Mouse (Mus musculus): ENCODE data around the gene Tgfb1.
"Not testable (repeated sequence)": the region's sequence is repeated elsewhere in the genome, so short reads cannot be mapped to it uniquely, and the experiment has no call there.

The Tgfb1 gene

DNA sequence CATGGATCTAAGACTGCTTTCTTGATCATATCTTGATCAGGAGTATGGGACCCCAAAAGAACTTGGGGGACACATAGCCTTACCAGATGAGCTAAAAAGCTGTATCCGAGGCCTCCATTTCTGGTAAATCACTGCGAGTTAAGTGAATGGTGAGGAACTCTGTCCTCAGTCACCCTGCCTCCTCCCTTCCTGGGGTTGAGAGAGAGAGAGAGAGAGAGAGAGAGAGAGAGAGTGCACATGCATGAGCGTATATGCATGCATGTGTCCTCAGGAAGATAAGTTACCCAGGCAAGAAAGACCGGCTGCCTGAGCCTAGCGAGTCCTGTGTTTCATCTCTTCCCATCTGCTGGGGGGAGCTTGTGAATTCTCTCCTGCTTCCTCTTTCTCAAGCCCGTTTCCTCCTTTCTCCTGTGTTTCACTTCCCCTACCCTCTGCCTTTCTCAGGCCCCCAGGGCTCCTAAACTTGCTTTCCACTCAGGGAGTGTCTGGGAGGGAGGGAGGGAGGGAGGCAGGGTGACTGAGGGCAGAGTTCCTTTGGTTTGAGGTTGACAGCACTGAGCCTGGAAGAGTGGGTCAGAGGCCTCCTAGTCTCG is 19.9 kb downstream of the Tgfb1 start:
- no peak for DNase-seq

DNA sequence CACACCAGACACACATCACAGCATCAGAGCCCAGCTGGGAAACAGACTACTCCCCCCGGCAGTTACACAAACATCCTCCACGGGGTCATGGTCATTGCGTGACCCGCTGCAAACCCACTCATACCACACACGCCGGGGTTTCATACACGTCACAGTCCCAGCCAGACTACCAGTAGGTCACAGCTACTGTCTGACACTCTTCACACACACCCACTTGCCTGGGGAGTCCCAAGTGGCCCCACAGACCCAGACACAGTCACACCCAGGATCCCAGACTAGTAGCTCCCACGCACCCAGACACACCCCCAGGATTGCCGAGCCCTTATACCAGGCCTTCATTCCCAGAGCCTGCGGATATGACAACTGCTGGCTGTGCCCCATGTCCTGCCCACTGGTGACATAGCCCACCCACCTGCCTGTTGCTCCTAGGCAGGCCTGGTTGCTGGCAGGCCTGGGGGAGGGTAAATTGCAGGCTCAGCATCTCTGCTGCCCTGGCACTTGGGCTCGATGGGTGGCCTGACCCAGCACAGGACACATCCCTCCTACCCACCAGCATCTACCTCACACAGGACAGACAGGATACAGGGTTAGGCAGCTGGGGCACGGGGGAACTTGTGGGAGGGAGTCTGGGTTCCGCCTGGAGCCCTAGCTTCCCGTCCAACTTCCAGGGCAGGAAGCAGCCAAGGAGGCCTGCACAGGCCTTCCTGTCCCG is 20.9 kb downstream of the Tgfb1 start:
- DNase-seq = peak; percentile 67 to 72

DNA sequence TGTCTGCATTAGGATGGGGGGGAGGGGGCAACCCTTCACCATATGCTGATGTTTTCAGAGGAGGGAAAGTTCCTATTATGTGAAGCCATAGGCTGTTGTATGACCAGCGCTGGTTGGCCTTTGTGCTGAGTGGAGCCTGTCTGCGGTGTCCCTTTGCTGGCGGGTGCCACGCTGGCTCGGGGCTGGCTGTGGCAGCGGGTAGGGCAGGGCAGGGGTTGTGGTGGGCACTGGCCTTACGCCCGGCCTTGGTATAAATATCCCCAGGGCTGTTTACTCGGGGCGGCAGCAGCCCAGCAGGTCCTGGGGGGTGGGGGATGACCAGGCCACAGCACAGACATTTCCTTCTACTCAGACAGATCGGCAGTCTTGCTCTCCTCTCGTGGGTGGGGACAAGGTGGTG is 23.2 kb downstream of the Tgfb1 start:
- DNase-seq = peak; percentile 49 to 68

DNA sequence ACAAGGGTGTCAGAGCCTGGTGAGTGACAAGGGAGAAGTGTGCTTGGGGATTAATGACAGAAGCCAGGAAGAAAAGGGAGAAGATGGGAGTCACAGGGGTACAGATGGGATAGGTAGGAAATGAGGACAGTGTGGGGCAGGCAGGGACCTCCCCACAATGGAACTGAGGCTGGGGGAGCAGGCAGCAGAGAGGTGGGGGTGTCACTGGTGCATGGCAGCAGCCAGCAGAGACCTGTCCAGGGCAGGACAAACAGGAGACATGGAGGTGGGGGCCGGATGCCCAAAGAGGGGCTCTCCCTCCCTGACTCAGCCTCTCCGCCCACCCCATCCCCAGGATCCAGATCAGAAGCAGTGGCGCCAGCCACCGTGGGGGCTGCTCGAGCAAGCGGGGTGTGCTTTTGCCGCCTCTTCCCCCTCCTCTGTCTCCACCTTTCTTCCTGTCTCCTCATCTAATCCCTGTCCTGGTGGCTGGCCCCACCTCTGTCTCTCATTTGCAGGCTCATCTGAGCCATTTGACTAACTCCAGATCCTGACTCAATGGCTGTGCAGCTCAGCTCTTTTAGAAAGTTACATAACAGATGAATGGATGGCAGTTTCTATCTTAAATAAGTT is 23.8 kb downstream of the Tgfb1 start:
- DNase-seq = no peak

DNA sequence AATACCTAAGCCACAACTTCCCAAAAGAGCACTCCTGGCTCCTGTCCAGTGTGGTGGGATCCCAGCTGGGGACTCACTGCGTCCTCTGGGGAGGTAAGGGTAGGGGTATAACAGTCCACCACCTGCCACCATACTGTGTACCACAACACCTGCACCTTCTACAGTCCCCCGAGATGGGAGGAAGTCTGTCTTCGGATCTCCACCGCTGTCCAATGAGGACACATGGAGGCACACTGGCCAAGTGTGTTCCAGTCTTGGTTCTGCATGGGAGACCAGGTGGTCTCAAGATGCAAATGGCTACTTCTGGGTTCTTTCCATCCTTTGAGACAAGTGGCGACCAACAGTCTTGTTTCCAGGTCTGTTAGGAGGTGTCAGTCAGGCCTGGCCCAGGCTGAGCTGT is 24.4 kb downstream of the Tgfb1 start:
- DNase-seq = no peak

DNA sequence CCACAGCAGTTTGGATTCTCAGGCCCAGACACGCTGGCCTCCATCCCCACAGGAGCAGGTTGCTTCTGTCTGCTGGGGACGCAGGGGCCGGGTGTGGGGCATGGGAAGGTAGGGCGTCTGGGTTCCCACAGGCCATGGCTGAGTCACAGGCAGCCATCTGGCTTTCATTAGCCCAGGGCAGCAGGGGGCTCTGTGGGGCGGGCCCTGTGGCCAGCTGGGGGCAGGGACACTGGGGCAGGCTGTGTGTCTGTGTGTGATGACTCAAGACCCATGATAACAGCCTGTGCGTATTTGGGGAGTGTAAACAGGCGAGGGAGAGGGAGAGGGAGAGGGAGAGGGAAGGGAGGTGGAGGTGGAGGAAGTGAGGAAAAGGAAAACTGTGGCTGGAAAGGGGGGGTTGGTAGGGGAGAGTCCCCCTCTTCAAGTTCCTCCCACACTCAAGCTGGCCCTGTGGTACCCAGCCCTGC is 25.0 kb downstream of the Tgfb1 start:
- peak in 1 of 2 experiments; percentile 36 for DNase-seq

DNA sequence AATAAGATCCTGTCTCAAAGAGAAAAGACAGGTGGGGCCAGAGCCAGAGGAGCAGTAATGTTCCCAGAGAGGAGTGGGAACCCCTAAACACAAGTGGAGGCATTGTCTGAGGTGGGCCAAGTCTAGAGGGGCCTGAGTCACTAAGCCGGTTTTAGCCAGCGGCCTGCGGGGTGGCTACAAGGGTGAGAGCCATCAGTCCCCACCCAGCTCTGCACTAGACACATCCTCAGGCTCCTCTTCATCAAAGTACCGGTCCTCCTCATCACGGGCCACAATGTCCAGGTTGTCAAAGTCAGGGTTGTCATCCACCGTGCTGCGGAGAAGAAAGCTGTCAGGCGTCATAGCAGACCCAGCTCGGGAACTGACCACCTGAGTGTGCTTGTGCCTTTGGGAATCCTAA is 26.0 kb downstream of the Tgfb1 start:
- DNase-seq = no peak

DNA sequence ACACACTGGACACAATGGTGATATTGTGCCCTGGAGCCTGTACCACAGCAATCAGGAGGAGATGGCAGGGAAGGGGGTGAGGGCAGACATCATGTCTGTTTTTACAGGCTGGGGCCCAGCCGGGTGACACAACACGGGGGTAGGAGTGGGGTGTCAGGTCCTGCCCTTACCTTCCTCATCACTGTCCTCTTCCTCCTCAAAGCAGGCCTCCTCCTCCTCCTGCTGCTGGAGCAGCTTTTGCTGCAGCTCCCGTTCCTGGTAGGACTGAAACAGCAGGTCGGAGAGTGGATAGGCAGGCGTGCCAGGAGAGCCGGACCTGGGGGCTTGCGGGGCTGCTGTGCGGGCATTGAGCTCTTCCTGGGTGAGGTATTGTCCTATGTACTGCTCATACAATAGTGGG is 27.8 kb downstream of the Tgfb1 start:
- no peak for DNase-seq

DNA sequence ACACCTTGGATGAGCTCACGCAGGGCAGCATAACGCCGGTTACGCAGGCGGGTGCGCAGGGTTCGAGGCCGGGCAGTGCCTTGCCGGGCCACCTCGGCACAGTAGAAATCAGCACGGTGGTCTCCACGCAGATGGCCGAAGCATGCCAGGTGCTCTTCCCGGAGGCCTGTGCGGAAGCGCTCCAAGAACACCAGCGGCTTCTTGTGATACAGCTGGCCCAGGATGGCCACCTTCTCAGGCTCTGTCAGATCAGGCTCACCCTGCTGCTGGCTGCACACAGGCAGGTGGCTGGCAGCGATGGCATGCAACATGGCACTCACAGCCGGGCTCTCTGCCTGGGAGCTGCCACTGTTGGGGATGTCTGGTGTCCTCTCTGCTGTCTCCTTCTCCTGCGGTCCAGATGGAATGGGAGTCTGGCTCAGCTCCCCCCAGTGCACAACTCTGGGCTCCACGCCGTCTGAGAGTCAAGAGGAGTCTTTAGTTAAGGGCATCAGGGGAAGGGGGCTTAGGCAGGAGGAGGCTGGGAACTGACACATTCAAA is 29.0 kb downstream of the Tgfb1 start:
- no peak for DNase-seq

DNA sequence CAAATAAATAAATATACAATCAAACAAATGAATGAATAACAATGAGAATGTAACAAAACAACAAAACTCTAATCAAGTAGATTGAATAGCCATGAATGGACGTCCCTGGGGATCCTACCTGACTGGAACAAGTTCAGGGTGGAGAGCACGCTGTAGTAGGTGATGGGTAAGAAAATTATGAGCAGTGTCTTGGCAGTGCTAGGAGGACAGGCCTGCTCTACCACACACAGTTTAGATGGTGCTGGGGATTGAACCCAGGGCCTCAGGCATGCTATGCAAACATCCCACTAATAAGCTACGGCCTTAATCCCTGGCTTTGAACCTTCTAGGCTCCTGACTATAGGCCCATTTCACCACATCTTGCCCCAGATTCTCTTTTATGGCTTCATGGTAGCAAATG is 30.7 kb downstream of the Tgfb1 start:
- no peak for DNase-seq

DNA sequence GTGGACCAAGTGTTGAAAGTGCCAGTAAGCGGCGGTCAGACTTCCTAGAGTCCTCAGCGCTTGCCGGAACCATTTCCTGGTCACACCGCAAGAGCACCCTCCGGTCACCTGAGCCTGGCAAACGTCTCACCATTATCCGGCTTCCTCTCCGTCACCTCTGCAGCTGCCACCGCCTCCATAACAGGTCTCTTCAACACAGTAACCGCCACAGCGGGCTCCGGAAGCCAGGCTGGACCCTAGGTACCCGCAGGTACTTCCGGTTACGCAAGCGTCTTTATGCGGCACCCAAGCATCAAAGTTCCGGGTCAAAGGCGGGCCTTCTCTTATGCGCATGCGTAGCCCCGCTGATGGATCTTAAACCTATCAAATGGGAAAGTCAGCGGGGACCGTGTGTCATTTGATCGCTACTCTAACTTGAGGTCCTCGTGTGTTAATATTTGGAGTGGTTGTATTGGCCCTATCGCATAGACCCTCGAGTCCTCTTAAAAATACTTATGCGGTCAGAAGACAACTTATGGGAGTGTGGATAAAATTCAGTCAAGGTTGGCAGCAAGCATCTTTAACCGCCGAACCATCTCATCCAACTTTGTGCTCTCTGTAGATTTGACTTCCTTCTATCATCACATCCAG is 32.1 kb downstream of the Tgfb1 start, which contains the start of gene Ccdc97:
Gene Ccdc97 (minus strand): TSS at position 301 of the 630 bp plus-strand sequence.
- peak; percentile 94 to 96 for DNase-seq

DNA sequence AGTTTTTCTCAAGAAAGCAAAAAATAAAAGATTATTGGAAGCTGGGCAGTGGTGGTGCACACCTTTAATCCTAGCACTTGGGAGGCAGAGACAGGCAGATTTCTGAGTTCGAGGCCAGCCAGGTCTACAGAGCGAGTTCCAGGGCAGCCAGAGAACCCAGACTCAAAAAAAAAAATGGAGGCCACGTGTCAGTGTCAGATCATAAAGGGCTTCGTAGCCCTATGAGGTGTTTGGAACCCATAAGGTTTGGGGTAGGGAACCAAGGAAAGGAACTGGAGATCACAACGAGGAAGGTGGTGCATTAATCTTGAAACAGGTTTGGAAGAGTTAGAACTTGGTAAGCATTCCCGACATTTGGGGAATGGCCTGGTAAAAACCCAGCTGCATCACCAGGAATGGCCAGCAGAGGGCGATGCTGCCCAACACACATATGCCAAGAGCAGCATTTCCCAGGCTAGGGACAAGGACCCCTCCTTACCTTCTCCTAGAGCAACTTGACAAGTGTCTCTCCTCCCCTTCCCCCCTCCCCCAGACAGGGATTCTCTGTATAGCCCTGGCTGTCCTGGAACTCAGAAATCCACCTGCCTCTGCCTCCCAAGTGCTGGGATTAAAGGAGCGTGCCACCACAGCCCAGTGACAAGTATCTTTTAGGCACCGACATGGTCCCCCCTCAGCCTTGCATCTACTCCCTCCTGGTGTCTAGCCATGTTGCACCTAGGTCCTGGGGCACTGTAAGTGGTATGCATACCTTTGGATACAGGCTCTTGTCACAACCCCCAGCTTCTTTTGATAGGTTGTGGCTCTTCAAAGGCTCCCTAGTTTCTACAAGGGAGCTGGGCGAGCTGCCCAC is 33.2 kb downstream of the Tgfb1 start:
- peak; percentile 67 to 74 for DNase-seq

DNA sequence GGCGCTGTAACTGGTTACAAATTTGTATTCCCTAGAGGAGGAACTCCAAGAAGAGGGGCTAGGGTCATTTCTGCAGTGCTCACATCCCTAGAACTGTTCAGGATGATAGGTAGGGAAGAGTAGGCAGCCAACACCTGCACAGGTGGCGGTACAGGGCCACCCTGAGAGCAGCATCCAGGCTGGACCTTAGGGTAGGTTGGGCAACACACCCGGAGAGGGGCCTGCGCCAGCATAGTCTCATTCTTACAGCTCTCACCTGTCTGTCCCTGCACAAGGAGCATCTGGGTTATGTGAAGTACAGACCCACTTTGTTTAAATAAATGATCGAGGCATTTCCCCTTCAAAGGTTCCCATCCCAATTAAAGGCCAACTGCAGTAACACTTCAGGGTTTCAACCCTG is 34.0 kb downstream of the Tgfb1 start:
- no peak for DNase-seq

DNA sequence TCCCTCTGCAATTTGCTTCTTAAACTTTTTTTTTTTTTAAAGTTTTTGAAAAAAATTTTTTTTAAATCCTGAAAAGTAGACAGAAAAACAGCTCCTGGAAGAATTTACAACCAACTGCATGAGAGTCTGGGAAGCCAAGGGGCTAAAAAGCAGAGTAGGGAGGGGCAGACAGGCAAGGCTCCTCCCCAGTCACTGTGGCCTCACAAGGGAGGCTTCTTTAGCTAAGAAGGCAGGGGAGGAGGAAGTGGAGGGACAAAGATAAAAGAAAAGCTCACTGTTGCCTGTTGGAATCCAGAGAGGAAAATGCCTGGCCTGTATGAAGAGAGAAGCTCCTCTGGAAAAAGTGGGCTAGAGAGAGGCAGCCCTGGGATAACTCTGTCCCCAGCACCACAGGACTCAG is 35.0 kb downstream of the Tgfb1 start:
- not testable (repeated sequence) for DNase-seq

DNA sequence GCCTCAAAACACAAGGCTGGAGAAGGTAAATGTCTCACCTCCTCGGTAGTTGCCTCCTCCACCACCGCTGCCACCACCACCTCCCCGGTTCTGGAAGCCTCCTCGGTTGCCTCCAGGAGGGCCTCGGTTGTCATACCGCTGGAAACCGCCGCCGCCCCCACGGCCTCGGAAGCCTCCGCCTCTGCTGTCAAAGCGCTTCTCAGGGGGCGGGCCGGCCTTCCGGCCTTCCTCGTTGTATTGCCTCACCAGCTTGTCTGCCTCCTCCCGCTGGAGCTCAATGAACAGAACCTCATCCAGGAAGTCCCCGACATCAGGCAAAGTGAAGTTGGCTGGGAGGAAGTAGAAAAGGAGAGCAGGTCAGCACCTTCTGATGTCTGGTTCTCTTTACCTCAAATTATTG is 39.1 kb downstream of the Tgfb1 start:
- no peak for DNase-seq

DNA sequence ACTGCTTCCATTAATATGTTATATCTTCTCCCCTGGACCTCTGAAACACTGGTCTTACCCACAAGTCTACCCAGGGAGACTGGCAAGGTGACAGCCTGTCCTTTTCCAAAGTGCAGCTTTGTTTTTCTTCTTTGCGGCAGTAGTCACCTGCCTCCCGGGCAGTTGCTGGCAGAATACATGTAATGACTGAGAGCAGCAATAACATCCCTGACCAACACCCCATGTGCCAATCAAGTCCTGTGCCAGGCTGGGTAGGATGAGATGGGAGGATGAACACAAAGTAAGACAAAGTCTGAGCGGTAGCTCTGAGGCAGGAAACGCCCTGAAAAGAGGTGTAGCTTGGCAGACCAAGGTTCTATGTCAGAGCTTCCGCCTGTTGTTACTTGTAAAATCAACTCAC is 41.0 kb downstream of the Tgfb1 start:
- DNase-seq = no peak

DNA sequence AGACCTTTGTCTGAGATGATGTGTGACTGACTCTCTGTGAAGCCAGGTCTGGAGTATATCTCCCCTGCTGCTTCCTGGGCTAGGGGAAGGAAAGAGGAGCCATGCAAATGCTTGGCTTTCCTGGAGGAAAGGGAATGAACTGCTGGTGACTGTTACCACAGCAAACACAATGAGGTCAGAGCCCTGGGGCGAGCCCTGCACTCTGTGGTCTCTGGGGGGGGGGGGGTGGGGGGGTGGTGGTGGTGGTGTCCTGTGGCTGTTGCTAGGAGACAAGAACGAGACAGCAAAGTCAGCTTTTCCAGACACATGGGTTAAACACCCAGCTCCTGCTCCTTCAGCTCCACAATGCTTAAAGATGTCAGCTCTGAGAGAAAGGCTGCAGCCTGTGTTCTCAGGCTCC is 42.6 kb downstream of the Tgfb1 start:
- DNase-seq = no peak

DNA sequence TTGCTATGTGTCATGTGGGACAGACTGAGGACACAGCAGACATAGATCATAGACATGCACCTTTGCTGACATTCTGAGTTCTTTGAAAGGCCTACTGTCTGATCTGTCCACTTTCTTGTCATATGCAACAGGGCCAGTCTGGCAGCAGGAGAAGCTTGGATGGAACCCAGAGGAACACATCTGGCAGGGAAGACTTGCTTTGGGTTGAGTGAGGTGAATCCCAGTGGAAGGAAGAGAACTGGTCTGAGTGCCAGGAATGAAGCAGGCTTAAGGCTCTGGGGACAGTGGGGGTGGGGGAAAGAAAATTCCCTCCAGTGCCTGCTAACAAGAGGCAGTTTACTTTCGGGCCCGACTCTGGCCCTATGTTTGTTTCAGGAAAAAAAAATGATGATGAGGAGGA is 43.1 kb downstream of the Tgfb1 start:
- DNase-seq = no peak

DNA sequence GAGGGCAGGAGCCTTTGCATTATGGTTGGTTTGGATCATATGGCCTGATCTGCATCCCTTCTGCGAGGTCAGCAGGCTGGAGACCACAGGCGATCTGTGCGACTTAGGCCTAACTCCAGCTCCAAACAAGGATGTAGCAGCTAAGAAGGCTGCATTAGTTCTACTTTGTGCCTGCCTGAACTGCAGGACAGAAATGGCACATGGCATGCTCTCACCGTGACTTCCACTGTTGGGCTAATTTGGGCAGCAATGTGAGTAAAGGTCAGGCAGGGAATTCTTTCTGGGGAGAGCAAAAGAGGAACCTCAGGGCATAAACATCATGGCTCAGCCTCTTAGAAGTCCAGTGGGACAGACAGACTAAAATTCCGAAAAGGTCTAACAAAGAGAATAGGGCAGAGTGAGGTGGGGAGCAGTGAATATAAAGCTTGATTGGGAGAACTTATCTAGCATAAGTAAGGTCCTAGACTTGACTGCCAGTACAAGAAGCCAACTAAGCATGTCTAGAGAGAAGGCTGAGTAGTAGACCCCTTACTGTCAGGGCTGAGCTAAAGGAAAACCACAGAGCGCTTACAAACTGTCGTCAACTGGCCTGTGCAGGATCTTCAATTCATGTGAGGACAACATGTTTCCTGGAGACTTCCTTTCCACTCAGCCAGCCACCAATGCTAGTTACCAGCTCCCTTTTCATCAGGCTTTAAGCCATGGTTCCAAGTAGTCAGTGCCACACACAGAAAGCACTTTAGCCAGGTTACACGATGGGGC is 44.7 kb downstream of the Tgfb1 start:
- no peak for DNase-seq

DNA sequence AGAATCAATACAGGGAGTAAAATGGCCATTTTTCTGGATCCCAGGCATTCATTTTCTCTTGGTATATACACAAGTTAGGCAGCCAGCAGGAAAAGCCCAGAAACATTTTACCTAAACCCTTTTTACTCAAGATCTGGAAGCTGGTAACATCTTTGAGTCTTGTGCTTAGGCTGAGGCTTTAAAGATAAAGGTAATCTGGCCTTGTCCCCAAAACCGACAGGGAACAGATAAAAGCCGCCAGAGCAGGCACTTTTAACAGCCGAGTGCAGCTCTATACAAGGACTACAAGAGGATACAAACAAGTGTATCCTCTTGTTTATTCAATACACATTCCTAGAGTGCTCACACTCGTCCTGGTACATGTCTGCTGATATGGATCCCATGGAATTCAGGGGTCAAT is 48.2 kb downstream of the Tgfb1 start:
- no peak for DNase-seq

DNA sequence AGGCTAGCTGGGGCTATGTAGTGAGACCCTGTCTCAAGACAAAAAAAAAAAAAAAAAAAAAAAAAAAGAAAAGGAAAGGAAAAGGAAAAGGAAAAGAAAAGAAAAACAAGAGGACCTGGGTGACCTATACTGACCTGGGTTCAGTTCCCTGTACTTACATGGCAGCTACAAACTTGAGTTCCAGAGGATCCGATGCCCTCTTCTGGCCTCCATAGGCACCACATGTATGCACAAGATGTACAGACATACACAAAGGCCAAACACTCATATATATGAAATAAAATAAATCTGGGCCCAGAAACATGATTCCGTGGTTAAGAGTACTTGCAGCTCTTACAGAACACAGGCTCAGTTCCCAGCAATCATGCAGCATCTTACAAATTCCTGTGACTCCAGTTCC is 50.1 kb downstream of the Tgfb1 start:
- no peak for DNase-seq

DNA sequence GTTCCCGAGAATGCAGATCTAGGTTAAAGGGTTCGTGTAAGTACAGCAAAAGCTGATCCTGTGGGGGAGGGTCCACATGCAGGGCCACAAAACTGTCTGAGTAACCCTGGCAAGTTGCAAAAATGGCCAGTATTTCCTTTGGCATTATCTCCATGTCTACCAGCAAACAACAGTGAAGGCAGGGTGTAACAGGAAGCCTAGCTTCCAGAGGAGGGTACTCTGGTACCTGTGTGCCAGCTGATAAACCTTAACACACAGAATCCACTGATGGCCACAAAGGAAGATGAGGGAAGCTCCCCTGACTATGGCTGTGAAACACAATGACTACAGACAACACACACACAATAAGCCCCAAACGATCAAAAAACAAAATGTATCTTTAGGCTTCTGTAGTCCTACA is 51.5 kb downstream of the Tgfb1 start:
- no peak for DNase-seq
